28 mouse cellular contexts compared by ENCODE assay signal in genomic region chr2:82455743-82456142, GRCm38 (mm10).
DNase-seq lines count a peak whose midpoint lies in the region; ATAC-seq and TF ChIP-seq lines count a peak whose summit lies in the region.
"Had no signal": no experiment of that assay in that cellular context is flagged by ENCODE, and none has a peak within 500 bp of the region (broad histone marks: within the 10 kb centered on the region; RNA-seq: fewer than 3 reads in every experiment).

No protein-coding gene starts in this region.

- peak; percentile 42; the same call in 1 of the 2 replicates for ATAC-seq in forebrain, postnatal 0 days
- no peak for ATAC-seq in forebrain, embryonic 12.5 days (ENCODE audit: low FRiP score)
- ATAC-seq in limb, embryonic 14.5 days (ENCODE audit: low FRiP score, low read depth) = no peak
- ATAC-seq in intestine, embryonic 15.5 days = no peak
- ATAC-seq: liver, embryonic 12.5 days; liver, postnatal 0 days; midbrain, embryonic 13.5 days had no signal

- no peak for TF ChIP-seq POLR2A in limb, embryonic 14.5 days (IDR thresholded peaks at IDR 0.05; ENCODE audit: borderline replicate concordance, extremely low read depth, insufficient read depth, insufficient read length)

- no peak overlapping the region for H3K4me3 ChIP-seq in forebrain, postnatal 0 days (ENCODE audit: low read depth, low read length)
- no peak overlapping the region for H3K4me3 ChIP-seq in forebrain, embryonic 12.5 days (replicated peaks)
- no peak overlapping the region for H3K4me3 ChIP-seq in limb, embryonic 14.5 days (replicated peaks; ENCODE audit: low read length)
- no peak overlapping the region for H3K4me3 ChIP-seq in limb, embryonic 10.5 days
- H3K4me3 ChIP-seq in intestine, embryonic 15.5 days (replicated peaks) = no peak overlapping the region
- H3K4me3 ChIP-seq: heart, embryonic 10.5 days; heart, embryonic 15.5 days; hindbrain, embryonic 12.5 days; limb, embryonic 13.5 days; liver, embryonic 12.5 days; megakaryocyte, embryonic 14.5 days; midbrain, embryonic 13.5 days; stomach, embryonic 15.5 days had no signal

- H3K4me2 ChIP-seq in forebrain, postnatal 0 days (ENCODE audit: low read depth) = no peak overlapping the region
- no peak overlapping the region for H3K4me2 ChIP-seq in forebrain, embryonic 12.5 days
- no peak overlapping the region for H3K4me2 ChIP-seq in limb, embryonic 14.5 days (replicated peaks; ENCODE audit: low read depth, low read length, severe bottlenecking)
- H3K4me2 ChIP-seq in intestine, embryonic 15.5 days (replicated peaks) = no peak overlapping the region
- H3K4me2 ChIP-seq: heart, embryonic 15.5 days; hindbrain, embryonic 12.5 days; limb, embryonic 13.5 days; liver, embryonic 12.5 days; midbrain, embryonic 13.5 days; stomach, embryonic 15.5 days had no signal

- DNase-seq in forebrain, postnatal 0 days = peak; percentile 29
- DNase-seq in limb, embryonic 14.5 days (ENCODE audit: low spot score) = peak; percentile 25
- DNase-seq in limb, embryonic 10.5 days (ENCODE audit: low spot score) = no peak
- peak; percentile 8 for DNase-seq in brain, embryonic 18.5 days (ENCODE audit: low read depth, low spot score)
- DNase-seq in telencephalon, adult 2 months (ENCODE audit: low read depth, low spot score) = peak; percentile 41
- DNase-seq: adrenal gland, postnatal 25 days; B cell, adult 2 months; cerebellum, adult 9-10 months; gastrocnemius, postnatal 25 days; heart, adult 11 months; kidney, adult 8-10 months; kidney, postnatal 4 days; liver, postnatal 0 days; lung, postnatal 36 days; right cerebral cortex, postnatal 25 days; thymus, adult 18-20 months; thymus, postnatal 25 days had no signal

- no peaks in the 10 kb centered on the region for H3K9me3 ChIP-seq in forebrain, postnatal 0 days (ENCODE audit: low read length)
- no peaks in the 10 kb centered on the region for H3K9me3 ChIP-seq in forebrain, embryonic 12.5 days
- no peaks in the 10 kb centered on the region for H3K9me3 ChIP-seq in limb, embryonic 14.5 days (ENCODE audit: control insufficient read depth, low read length)
- no peaks in the 10 kb centered on the region for H3K9me3 ChIP-seq in limb, embryonic 10.5 days (replicated peaks)
- no peaks in the 10 kb centered on the region for H3K9me3 ChIP-seq in intestine, embryonic 15.5 days
- H3K9me3 ChIP-seq: heart, embryonic 10.5 days; heart, embryonic 15.5 days; hindbrain, embryonic 12.5 days; limb, embryonic 13.5 days; liver, embryonic 12.5 days; megakaryocyte, embryonic 14.5 days; midbrain, embryonic 13.5 days; stomach, embryonic 15.5 days had no signal

- no peaks in the 10 kb centered on the region for H3K36me3 ChIP-seq in forebrain, postnatal 0 days (ENCODE audit: insufficient read depth)
- H3K36me3 ChIP-seq in forebrain, embryonic 12.5 days (replicated peaks) = no peaks in the 10 kb centered on the region
- H3K36me3 ChIP-seq in limb, embryonic 14.5 days (ENCODE audit: control insufficient read depth, insufficient read depth, low read length) = no peaks in the 10 kb centered on the region
- H3K36me3 ChIP-seq in limb, embryonic 10.5 days = no peaks in the 10 kb centered on the region
- H3K36me3 ChIP-seq in intestine, embryonic 15.5 days = no peaks in the 10 kb centered on the region
- H3K36me3 ChIP-seq: heart, embryonic 10.5 days; heart, embryonic 15.5 days; hindbrain, embryonic 12.5 days; limb, embryonic 13.5 days; liver, embryonic 12.5 days; midbrain, embryonic 13.5 days; stomach, embryonic 15.5 days had no signal

- H3K27ac ChIP-seq in forebrain, postnatal 0 days (ENCODE audit: low read depth, low read length) = no peak overlapping the region
- no peak overlapping the region for H3K27ac ChIP-seq in forebrain, embryonic 12.5 days
- no peak overlapping the region for H3K27ac ChIP-seq in limb, embryonic 14.5 days (replicated peaks; ENCODE audit: low read depth, low read length)
- no peak overlapping the region for H3K27ac ChIP-seq in limb, embryonic 10.5 days
- H3K27ac ChIP-seq in intestine, embryonic 15.5 days = no peak overlapping the region
- H3K27ac ChIP-seq: heart, embryonic 10.5 days; heart, embryonic 15.5 days; hindbrain, embryonic 12.5 days; kidney, postnatal 0 days; limb, embryonic 13.5 days; liver, embryonic 12.5 days; midbrain, embryonic 13.5 days; stomach, embryonic 15.5 days had no signal

- 73% methylated on average over 3 of the region's 3 CpGs for WGBS in forebrain, postnatal 0 days
- WGBS in forebrain, embryonic 12.5 days = 90% methylated on average over 3 of the region's 3 CpGs
- WGBS in limb, embryonic 14.5 days = 80% methylated on average over 3 of the region's 3 CpGs
- 89% methylated on average over 3 of the region's 3 CpGs for whole genome bisulfite sequencing in limb, embryonic 10.5 days
- WGBS in intestine, embryonic 15.5 days = 82% methylated on average over 3 of the region's 3 CpGs

- no peaks in the 10 kb centered on the region for H3K4me1 ChIP-seq in forebrain, postnatal 0 days (ENCODE audit: insufficient read depth)
- H3K4me1 ChIP-seq in forebrain, embryonic 12.5 days = no peaks in the 10 kb centered on the region
- H3K4me1 ChIP-seq in limb, embryonic 14.5 days (ENCODE audit: control insufficient read depth, insufficient read depth, low read length) = no peaks in the 10 kb centered on the region
- no peaks in the 10 kb centered on the region for H3K4me1 ChIP-seq in limb, embryonic 10.5 days
- H3K4me1 ChIP-seq in intestine, embryonic 15.5 days (replicated peaks) = no peaks in the 10 kb centered on the region
- H3K4me1 ChIP-seq: heart, embryonic 10.5 days; heart, embryonic 15.5 days; hindbrain, embryonic 12.5 days; limb, embryonic 13.5 days; liver, embryonic 12.5 days; megakaryocyte, embryonic 14.5 days; midbrain, embryonic 13.5 days; stomach, embryonic 15.5 days had no signal

- H3K27me3 ChIP-seq in forebrain, postnatal 0 days (ENCODE audit: insufficient read depth, low read length) = no peaks in the 10 kb centered on the region
- H3K27me3 ChIP-seq in forebrain, embryonic 12.5 days = no peaks in the 10 kb centered on the region
- no peaks in the 10 kb centered on the region for H3K27me3 ChIP-seq in limb, embryonic 14.5 days (ENCODE audit: control insufficient read depth, insufficient read depth, low read length)
- no peaks in the 10 kb centered on the region for H3K27me3 ChIP-seq in limb, embryonic 10.5 days (ENCODE audit: low read depth, poor library complexity, severe bottlenecking)
- H3K27me3 ChIP-seq in intestine, embryonic 15.5 days (replicated peaks) = no peaks in the 10 kb centered on the region
- H3K27me3 ChIP-seq: heart, embryonic 15.5 days; hindbrain, embryonic 12.5 days; limb, embryonic 13.5 days; liver, embryonic 12.5 days; megakaryocyte, embryonic 14.5 days; midbrain, embryonic 13.5 days; stomach, embryonic 15.5 days had no signal

- no peak for TF ChIP-seq CTCF in forebrain, postnatal 0 days (IDR thresholded peaks at IDR 0.05; ENCODE audit: low read depth)

- H3K9ac ChIP-seq in forebrain, postnatal 0 days = no peak overlapping the region
- no peak overlapping the region for H3K9ac ChIP-seq in forebrain, embryonic 12.5 days
- H3K9ac ChIP-seq in limb, embryonic 14.5 days (ENCODE audit: low read depth, low read length, severe bottlenecking) = no peak overlapping the region
- no peak overlapping the region for H3K9ac ChIP-seq in intestine, embryonic 15.5 days
- H3K9ac ChIP-seq: heart, embryonic 15.5 days; hindbrain, embryonic 12.5 days; limb, embryonic 13.5 days; liver, embryonic 12.5 days; liver, postnatal 0 days; midbrain, embryonic 13.5 days; stomach, embryonic 15.5 days had no signal
